Mouse (Mus musculus) layer of hippocampus, postnatal 36 days (tissue): Measurements from ENCODE around the gene Nvl. TPM values are rescaled to one million over a fixed set of nuclear protein-coding genes. Genes with fewer than 3 reads are reported as not detected.

Experiments
- DNase-seq, 2 experiments: peaks; one replicate each; pipeline ENCODE4 v3.0.0; 2022
- total RNA-seq, 2 experiments: library from RNA; stranded (reverse); gene quantifications; 2 replicates each; pipeline ENCODE4 v1.2.3; 2021

Nvl gene
- total RNA-seq: 10 to 100 TPM; 32.4 to 38.1 TPM

DNA sequence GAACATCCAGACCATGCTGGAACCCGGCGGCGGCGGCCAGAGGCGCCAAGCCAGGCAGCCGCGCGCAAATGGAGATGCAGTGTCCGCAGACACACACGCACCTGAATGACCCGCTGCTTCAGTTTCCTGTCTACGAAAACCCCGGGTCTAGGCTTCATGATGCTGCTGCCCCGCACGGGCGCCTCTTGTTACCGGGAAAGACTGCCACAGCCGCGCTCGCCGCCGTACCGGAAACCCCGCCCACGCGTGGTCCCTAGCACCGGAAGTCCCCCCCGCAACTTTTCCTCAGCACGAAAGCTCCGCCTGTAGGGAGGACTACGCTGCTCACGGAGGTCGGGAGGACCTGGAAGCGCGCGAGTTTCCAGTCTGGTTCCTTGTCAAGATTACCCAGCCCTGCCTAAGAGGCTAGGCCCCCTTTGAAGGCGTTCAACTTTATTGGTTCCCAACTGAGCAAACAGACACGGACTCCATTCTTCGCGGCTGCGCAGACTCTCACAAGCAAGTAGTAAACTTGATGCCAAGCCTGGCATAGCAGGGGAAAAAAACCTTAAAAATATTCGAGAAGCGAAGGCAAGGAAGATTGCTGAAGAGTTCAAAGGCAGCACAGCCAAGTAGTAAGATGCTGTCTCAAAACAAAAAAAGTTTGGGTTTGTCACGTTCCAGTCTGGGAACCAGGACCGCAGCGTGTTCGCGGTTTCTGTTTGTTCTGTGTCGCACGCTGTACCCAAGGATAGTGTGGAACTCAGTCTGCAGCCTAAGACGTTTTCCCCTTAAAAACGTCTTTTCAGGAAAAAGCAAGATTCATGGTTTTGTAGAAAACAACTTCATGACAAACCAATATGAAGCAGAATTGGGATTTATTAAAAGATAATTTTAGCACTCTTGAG is at the start of gene Nvl, which contains the start of gene Cnih4:
Gene Nvl, minus strand, starts transcription at position 255 of the 887 bp plus-strand sequence.
Gene Cnih4, plus strand, starts transcription at position 744 of the 887 bp plus-strand sequence.
- DNase-seq: peak; percentile 93

DNA sequence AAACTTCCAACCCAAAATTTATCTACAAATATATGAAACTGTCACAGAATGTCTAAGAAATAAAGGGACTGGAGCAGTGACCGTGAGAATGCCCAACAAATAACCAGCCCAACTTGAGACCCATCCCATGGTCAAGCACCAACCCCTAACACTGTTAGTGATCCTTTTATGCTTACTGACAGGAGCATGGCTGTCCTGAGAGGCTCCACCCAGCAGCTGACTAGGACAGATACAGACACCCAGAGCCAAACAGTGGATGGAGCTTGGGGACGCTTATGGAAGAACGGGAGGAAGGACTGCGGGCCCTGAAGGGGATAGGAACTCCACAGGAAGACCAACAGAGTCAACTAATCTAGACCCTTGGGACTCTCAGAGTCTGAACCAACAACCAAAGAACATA is 44.9 kb upstream of the Nvl start:
- no peak for DNase-seq

DNA sequence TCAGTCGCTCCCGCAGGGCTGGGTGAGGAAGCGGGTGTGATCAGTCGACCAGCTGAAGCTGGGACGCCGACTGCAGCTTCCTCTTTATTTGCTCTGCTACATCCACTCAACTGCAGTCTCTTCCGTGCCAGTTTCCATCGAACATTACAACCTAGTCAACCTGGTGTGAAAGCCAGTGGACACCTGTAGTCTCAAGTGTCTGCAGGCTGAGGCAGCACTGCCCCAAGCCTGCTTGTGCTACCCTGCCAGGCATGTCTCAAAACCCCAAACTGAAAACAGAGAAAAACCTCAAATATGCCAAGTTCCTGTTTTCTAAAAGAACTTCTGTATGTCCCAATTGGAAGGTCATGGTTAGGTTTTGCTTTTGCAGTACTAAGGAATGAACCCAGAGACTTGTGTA is 26.2 kb upstream of the Nvl start:
- no peak for DNase-seq

DNA sequence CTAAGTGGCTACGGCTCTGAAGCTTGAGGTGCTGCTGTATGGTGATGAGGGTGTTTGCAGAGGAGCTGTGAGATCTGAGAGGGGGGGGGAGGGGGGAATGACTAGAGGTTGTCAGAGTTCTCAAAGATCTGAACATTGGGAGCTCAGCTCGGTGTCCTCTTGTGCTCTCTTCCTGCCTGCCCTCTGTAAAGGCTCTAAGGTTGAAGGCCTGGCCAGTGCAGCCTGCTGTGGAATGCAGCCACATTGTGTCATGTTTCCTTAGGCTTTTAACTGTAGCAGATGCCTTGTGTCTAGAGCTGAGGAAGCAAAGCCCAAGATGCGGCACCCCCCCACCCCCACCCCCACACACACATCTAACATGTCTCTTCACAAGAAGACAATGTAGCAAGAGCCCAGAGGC is 24.4 kb upstream of the Nvl start:
- DNase-seq: no peak

DNA sequence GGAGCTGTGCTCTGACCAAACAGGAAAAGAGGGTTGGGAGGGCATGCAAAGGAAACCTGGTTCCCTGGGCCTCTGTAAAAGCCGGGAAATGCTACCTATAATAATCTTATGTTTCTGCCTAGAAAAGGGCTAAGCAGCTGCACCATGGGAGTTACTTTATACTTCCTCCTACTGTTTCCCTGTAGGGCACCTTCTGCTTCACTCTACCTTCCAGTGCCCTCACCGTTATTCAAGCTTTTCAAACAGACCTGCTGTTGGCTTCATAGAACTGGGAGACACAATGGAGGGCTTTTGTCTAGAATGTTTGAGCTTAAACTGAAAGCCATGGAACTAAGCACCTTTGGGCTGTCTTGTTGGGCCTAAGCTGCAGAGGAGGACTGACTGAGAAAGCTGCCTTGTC is 23.8 kb upstream of the Nvl start:
- DNase-seq: no peak

DNA sequence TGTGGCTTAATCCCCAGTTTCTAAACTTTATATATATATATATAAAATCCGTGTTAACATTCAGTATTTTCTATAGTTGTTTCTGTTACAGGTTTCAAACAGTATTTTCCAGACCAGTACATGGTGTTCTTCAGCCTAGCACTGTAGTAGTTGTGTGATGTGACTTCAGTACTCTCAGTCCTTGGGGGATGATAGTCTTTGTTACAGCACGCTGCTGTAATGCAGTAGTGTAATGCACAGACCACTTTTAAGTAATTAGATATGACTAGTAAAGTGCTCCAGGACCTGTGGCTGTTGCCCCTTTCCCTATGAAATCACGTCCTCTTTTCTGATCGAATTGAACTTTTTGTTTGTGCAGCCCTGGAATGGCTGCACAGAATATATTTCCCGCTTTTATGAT is 7.5 kb upstream of the Nvl start:
- no peak for DNase-seq

DNA sequence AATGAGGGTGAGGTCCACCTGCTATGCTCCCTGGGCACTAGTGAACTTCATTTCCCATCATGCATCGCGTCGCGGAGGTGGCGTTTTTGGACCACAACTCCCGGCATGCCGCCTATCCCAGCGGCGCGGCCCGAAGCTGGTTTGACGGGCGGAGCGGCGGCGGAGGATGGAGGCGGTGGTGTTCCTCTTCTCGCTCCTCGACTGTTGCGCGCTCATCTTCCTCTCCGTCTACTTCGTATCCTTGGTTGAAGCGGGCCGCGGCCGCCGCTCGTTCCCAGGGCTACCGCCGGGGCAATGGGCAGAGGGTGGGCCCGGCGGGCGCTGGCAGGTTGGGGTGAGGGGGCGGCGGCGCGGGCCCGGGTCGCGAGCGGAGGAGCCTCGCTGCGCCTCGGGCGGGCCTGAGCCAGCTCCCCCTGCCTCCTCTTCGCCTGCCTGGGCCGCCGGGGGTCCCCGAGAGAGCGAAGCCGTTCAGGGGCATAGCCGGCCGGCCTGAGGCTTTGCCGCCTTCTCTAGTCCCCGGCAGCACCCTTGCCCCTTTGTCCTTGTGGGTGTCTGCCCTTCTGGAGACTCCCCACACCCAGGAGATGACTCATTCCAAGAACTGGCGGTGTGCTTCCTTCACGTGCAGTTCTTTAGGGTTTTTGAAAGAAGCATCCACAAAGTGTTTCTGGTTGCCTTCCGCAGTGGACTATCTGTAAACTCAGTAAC is 7.0 kb upstream of the Nvl start:
- DNase-seq: peak; percentile 89 to 90

DNA sequence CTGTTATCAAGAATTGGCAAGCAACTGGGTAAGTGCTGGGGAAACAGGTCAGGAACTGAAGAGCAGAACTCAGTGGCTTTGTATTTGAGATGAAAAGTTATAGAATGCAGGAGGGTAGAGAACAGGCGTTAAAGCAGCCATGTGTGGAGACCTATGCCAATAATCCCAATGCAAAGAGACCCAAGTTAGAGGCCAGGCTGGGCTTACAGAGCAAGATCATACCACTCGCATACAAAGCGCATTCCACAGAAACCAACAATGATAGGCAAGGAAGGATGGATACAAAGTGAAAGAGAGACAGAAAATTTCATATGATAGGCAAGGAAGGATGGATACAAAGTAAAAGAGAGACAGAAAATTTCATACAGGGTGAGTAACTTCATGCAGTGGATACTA is 6.4 kb upstream of the Nvl start:
- no peak for DNase-seq

DNA sequence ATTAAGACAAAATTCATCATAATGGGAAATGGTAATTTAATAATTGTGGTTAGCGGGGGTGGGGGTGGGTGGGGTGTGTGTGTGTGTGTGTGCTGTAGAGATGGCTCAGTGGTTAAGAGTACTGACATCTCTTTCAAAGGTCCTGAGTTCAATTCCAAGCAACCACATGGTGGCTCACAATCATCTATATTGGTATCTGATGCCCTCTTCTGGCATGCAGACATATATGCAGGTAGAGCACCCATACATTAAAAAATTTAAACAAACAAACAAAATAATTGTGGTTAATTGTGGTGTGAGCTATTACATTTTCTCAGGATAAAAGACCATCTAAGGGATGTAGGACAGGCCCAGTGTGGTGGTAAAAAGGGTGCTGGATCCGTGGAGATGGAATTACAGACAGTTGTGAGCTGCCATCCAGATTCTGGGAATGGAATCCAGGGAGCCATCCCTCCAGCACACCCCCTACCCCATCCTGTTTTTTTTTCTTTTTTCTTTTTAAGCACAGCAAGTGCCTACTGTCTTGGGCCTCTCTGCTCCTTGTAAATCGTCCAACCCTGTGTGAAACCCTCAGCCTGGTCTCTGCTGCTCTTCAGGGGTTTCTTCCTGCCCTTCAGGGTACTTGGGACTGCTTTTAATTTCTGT is 5.5 kb upstream of the Nvl start:
- DNase-seq: no peak

DNA sequence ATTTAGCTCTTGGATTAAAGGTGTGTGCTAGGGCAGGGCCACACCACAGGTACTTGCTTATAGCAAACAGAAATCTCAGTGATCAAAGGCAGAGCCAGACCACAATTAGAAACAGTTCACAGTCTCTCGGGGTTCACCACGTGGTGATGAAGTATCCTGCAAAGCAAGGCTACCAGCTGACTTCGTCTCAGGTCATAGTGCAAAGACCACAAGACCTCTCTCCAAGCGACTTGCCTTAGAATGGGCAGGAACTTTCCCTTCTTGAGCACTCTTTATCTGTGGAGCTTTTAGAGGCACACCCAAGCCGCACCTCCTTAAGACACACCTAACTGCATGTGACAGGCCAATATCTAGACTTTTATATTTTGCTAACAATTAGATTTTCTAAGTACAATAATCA is 4.5 kb upstream of the Nvl start:
- no peak for DNase-seq

DNA sequence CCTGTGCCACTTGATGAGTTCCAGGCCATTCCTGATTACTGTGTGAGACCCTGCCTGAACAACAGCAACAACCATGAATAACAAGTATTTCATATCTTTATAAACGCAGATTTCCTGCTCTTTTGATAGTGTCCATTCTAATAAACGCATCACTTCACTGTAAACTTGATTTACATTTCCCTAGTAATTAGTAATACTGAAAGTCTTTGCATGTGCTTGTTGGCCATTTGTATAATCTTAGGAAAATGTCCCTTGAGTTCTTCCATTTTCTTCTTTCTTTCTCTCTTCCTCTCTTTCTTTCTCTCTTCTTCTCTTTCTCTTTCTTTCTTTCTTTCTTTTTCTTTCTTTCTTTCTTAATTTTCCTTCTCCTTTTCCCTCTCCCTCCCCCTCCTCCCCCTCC is 2.2 kb upstream of the Nvl start:
- no peak for DNase-seq

DNA sequence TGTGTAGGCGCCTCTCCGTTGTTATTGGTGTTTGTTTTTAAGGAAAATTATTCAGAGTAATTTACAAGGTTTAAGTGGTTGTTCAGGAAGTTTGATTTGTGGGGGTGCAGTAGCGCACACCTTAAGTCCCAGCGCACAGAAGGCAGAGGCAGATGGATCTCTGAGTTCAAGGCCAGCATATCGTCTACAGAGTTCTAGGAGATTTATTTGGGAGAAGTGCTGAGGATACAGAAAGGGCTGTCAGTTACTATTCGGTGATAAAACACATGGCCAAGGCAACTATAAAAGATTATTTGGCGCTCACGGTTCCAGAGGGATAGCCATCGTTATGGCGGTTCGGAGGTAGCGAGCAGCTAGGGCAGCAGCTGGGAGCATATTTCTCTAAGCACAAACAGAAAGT is 962 bp upstream of the Nvl start:
- no peak for DNase-seq

DNA sequence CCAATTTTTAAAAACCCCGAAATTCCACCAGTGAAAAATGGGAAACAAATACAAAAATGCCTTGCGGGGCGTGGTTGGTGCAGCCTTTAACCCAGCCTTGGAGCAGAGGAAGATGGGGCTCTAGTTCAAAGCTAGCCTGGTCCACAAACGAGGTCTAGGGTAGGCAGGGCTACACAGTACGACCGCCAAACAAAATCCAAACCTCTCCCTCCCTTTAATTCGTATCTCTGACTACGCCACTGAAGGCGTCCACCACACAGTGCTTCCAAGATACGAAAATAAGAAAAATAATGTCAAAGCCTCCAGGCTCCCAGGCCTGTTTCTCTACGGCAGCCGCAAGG is 425 bp downstream of the Nvl start:
- no peak for DNase-seq

DNA sequence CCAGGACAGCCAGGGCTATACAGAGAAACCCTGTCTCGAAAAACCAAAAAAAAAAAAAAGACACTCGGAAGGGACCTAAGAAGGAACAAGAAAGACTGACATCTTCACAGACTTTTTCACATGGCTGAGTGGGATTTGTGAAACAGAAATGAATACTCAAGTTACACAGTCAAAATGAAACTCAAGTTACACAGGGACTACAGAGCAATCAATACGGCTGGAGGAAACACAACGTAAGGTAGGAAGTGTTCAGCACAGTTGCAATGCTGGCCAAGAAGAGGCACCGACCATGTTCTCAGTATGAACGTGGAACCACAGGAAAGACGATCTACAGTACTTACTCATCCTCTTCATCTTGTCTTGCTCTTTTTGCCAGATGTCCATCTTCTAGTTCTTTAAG is 5.3 kb downstream of the Nvl start:
- no peak for DNase-seq

DNA sequence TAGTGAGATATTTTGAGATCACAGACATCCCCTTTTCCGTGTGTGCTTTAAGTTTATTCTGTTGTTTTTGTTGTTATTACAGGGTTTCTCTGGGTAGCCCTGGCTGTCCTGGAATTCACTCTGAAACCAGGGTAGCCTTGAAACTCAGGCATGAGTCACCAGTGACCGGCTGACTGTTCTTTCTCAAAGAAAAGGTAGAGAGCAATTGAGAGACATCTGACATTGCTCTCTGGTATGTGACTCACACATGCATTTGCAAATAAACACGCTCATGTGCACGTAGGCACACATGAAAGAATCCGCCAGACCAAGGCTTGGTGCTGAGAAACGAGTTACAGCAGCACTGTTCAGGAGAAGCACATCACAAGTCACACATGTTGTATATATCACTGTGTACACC is 12.1 kb downstream of the Nvl start:
- no peak for DNase-seq

DNA sequence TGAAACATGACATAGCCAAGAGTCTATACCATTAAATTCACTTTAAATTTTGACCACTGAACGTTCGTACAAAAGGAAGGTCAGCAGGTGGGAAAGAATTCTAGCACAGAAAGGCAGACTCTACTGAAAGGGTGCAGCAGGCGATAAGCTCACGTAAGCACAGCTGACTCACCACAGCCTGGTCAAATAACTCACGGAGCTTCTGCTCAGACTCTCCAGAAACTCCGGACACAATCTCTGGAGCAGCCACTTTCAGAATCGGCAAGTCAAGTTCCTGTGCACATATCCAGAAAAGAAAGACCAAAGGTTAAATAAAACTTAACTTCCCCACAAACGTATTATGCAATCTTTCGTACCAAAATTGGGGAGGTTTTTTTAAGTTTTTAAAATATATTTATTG is 17.2 kb downstream of the Nvl start:
- no peak for DNase-seq

DNA sequence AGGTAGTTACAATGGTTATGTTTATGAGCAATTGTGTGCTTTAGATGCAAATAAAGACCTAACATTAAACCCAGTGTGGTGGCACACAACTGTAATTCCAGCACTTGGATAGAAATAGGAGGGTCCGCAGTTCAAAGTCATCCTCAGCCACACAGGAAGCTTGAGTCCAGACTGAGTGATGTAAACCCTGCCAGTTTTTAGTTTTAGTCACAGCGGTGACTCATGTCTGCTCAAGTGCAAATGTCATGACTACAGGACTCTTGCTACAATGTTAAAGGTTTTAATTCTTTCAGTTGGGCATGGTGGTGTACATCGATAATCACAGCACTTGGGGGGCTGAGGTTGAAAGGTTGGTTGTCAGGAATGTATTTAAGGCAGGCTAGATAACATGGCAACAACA is 18.1 kb downstream of the Nvl start:
- DNase-seq: no peak

DNA sequence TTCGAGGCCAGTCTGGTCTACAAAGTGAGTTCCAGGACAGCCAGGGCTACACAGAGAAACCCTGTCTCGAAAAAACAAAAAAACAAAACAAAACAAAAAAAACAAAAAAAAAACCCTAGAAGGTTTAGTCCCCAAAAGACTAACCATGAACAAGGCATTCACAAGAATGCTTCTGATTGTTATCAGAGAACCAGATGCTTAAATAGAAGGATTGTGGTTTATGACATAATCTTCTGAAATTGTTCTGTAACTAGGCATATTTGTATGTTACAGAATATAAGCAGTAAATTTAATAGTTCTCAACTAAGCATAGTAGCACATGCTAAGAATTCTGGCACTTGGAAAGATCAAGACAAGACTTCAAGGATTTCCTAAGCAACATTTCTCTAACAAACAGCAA is 19.9 kb downstream of the Nvl start:
- DNase-seq: no peak

DNA sequence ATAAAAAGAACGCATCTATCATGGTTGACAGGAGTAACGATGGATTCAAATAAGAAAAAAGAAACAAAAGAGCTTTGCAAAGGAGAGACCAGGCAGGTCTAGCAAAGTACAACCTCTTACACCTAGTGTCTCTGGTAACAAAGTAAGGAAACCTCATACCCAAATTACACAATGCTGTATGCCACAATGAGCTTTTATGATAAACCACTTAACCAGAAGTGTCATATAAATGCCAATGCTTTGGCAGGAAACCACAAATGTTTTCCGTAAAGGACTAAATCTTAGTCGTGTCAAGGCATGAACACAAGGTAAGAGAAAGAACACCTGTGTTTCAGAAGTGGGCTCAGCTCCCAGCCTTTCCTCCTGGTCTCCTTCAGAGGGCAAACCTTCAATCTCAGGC is 26.9 kb downstream of the Nvl start:
- no peak for DNase-seq

DNA sequence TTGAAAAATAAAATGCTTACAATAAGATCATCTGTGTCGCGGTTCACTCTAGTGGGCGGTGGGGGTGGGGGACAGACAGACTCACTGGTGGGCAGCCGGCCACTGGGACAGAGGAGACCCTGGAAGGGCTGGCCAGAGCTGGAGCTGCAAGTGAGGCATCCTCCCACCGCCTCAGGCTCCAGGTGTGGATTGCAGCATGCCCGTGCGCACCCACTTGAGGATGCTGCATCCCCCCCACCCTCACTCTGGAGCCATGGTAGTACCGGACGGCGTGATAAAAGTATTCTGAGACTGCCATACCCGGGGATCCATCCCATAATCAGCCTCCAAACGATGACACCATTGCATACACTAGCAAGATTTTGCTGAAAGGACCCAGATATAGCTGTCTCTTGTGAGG is 54.0 kb downstream of the Nvl start:
- no peak for DNase-seq

DNA sequence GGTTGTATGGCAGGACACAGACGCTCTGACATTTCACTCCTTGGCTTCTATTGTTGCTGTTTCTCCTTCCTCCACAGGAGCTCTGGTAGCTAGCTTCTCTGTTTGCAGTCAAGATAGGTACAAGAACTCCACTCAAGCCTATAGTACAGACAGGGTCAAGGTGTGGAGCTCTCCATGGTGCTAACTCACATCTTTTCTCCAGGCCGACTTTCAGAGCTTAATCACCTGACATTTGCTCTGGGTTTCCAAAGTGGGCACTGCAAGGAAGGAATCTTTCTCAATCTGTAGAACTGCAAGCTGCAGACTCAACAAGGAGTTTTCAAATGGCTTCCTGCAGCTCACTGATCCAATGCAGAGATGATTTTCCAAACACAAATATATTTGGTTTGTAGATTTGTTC is 60.0 kb downstream of the Nvl start:
- no peak for DNase-seq

DNA sequence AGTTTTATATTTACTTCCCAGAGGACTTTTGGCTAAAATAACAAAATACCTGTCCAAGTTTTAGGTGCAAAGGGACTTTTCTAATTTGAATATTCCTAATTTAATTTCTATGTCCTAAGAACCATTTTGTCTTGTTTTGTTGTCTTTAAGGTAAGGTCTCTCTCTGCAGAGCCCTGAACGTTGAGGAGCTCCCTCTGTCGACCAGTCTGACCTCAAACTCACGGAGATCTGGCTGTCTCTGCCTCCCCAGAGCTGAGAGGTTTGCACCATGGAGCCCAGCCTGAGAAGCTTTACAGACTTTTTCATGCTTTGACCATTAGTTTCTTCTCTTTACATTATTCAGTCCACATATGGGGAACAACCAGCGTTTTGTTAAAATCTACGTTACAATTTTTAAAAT is 70.9 kb downstream of the Nvl start:
- DNase-seq: no peak

DNA sequence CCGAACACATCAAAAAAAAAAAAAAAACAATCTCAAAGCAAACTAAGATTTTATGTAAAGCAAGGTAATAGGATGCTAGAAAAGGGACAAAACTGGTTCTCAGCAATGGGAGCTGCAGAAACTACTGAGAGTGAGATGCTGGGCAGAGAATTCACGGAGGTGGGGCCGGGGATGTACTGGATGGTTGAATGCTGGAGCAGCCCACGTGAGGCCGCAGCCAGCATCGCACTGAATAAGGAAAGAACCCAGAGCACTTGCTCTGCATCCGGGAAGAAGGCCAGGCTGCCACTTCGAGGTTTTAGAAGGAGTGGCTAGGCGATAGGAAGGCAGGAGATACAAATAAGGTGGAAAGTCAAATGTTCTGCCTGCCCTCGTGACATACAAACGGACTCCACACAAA is 74.3 kb downstream of the Nvl start:
- no peak for DNase-seq

DNA sequence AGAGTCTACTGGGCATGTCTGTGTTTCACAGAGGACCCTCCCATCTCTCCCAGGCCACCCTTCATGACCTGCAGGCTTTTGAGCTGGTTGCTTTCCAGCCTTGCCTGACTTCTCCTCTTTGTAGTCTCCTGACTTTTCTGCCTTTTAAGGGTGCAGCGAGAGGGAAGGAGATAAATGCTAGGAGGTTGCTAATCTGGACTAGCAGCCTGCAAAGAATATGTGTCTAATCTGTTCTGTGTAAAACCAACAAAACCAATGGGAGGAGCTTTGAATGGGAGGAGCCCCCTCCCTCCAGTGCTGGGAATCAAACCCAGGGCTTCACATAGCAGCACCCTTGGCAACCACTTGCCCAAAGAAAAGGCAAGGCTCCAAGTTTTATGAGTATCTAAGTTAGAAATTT is 75.7 kb downstream of the Nvl start:
- no peak for DNase-seq
